Mouse (Mus musculus): ENCODE measurements around the gene Serinc1.

Serinc1 gene

GRCm38 (mm10) chr10:57484741-57485140 lies 47.6 kb downstream of the Serinc1 start:
- no peak for DNase-seq

- DNase-seq, result no peak
Observed at GRCm38 (mm10) chr10:57481717-57482116, 50.6 kb downstream of the Serinc1 start.

DNA sequence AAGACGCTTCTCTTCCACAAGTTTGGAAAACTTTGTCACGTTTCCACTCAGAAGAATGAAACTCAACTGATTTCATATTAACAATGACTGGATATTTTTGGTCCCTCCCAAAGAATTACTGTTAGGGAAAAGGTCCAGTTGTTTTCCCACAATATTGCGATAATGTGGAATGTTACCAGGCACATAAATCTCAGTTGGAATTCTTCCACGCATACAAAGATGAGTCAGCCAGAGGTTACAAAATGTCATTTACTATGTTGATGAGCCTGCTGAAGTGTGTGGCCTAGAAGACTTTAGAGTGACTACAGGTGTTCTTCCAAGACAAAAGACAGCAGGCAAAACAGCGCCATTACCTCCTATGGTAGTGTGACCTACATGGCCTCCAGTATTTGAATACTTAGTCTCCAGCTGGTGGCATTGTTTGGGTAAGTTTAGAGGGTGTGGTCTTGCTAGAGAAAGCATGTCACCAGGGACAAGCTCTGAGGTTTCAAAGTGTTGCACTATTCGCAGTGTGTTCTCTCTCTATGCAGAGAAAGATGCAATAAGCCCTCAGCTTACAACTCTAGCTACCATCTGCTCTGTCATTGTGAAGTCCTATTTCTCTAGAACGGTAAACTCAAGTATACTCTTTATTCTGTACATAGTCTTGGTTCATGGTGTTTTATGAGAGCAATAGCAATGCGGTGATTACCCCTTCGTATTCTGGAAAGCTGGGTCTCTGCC lies 55.0 kb downstream of the Serinc1 start:
- no peak for DNase-seq

Data from embryo, embryonic 11 days (tissue).